ENCODE assay signal across 8 mouse cellular contexts in the genomic region with DNA sequence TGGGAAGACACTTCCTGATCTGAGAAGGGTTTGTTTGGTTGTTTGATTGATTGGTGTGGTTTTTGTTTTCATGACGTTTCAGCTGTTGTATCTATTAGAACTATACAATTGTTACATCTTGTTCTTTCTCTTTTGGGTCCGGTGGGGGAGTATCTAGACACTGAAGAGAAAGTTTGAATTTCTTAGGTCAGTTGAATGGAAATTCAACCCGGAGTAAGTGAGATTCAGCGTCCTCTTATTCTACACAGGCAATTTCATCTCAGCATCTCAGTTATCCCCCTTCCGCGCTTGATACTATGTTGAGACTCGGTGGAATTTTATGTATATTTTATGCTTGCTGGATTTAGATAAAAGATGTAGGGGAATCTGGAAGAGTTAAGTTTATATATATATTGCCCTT. TPM values are rescaled to one million over a fixed set of nuclear protein-coding genes. Genes with fewer than 3 reads are reported as not detected.
DNase-seq lines count a peak whose midpoint lies in the region; ATAC-seq lines count a peak whose summit lies in the region.

No protein-coding gene starts in this region.

- no peaks in the 10 kb centered on the region for H3K36me3 ChIP-seq in embryonic facial prominence, embryonic 15.5 days
- no peaks in the 10 kb centered on the region for H3K36me3 ChIP-seq in limb, embryonic 11.5 days (ENCODE audit: control insufficient read depth, insufficient read depth, low read length)
- H3K36me3 ChIP-seq in stomach, embryonic 14.5 days (ENCODE audit: control insufficient read depth, insufficient read depth, low read length): no peaks in the 10 kb centered on the region

- H3K9me3 ChIP-seq in embryonic facial prominence, embryonic 15.5 days (replicated peaks): no peaks in the 10 kb centered on the region
- no peaks in the 10 kb centered on the region for H3K9me3 ChIP-seq in limb, embryonic 11.5 days (ENCODE audit: control insufficient read depth, low read length)
- H3K9me3 ChIP-seq in stomach, embryonic 14.5 days (ENCODE audit: control insufficient read depth, low read depth, low read length): no peaks in the 10 kb centered on the region

- H3K4me2 ChIP-seq in embryonic facial prominence, embryonic 15.5 days (replicated peaks): peak overlapping the region; percentile 54
- H3K4me2 ChIP-seq in limb, embryonic 11.5 days (ENCODE audit: low read depth, severe bottlenecking): peak overlapping the region; percentile 22; the same call in 1 of the 2 replicates
- H3K4me2 ChIP-seq in stomach, embryonic 14.5 days (replicated peaks; ENCODE audit: low read depth, low read length): peak overlapping the region; percentile 47

- no peak overlapping the region for H3K9ac ChIP-seq in embryonic facial prominence, embryonic 15.5 days
- H3K9ac ChIP-seq in limb, embryonic 11.5 days (ENCODE audit: low read length): no peak overlapping the region
- peak overlapping the region; percentile 58; the same call in 1 of the 2 replicates for H3K9ac ChIP-seq in stomach, embryonic 14.5 days (replicated peaks; ENCODE audit: low read depth, low read length)

- H3K4me1 ChIP-seq in embryonic facial prominence, embryonic 15.5 days: no peaks in the 10 kb centered on the region
- no peaks in the 10 kb centered on the region for H3K4me1 ChIP-seq in limb, embryonic 11.5 days (ENCODE audit: control insufficient read depth, insufficient read depth, low read length)
- no peaks in the 10 kb centered on the region for H3K4me1 ChIP-seq in stomach, embryonic 14.5 days (ENCODE audit: control insufficient read depth, insufficient read depth, low read length)

- WGBS in embryonic facial prominence, embryonic 15.5 days: 6% methylated on average over 7 of the region's 7 CpGs
- 22% methylated on average over 7 of the region's 7 CpGs for WGBS in limb, embryonic 11.5 days
- 6% methylated on average over 7 of the region's 7 CpGs for WGBS in stomach, embryonic 14.5 days

- ATAC-seq in embryonic facial prominence, embryonic 15.5 days (ENCODE audit: insufficient number of reproducible peaks, low FRiP score, low TSS enrichment, low read depth): no peak
- no peak for ATAC-seq in limb, embryonic 11.5 days (ENCODE audit: insufficient number of reproducible peaks, low FRiP score, low TSS enrichment, low read depth)
- no peak for ATAC-seq in stomach, embryonic 14.5 days (ENCODE audit: insufficient number of reproducible peaks, insufficient read depth, low FRiP score, low read depth)

- DNase-seq in retina, postnatal 1 day: peak; percentile 16
- no peak for DNase-seq in retina, embryonic 14.5 days (ENCODE audit: low spot score)
- DNase-seq in limb, embryonic 11.5 days (ENCODE audit: low spot score): no peak
- no peak for DNase-seq in right cerebral cortex, postnatal 14 days
- DNase-seq in cerebellum, adult 9-10 months: no peak
- no peak for DNase-seq in cerebellum, adult 11 months

- H3K27me3 ChIP-seq in embryonic facial prominence, embryonic 15.5 days: no peaks in the 10 kb centered on the region
- no peaks in the 10 kb centered on the region for H3K27me3 ChIP-seq in limb, embryonic 11.5 days (ENCODE audit: control insufficient read depth, insufficient read depth, low read length)
- H3K27me3 ChIP-seq in stomach, embryonic 14.5 days (ENCODE audit: control insufficient read depth, insufficient read depth, low read length): no peaks in the 10 kb centered on the region

- peak overlapping the region; percentile 63 for H3K4me3 ChIP-seq in embryonic facial prominence, embryonic 15.5 days (replicated peaks)
- no peak overlapping the region for H3K4me3 ChIP-seq in limb, embryonic 11.5 days (ENCODE audit: low read depth, low read length)
- peak overlapping the region; percentile 67 for H3K4me3 ChIP-seq in stomach, embryonic 14.5 days (ENCODE audit: low read depth, low read length)

- H3K27ac ChIP-seq in embryonic facial prominence, embryonic 15.5 days (replicated peaks): no peak overlapping the region
- H3K27ac ChIP-seq in limb, embryonic 11.5 days (replicated peaks; ENCODE audit: low read depth, low read length): no peak overlapping the region
- H3K27ac ChIP-seq in stomach, embryonic 14.5 days (ENCODE audit: low read length): peak overlapping the region; percentile 27; the same call in 1 of the 2 replicates

RNA-seq across cellular contexts. Expression of a gene that starts 21.0 kb away (rescaled TPM):
- polyA plus RNA-seq in embryonic facial prominence, embryonic 15.5 days (2015; fragmentation: Nextera tagmentation; extraction: Ambion mirVana): 68.8 and 69.7 TPM in 2 replicates
- 119 and 120 TPM in 2 replicates for polyA plus RNA-seq in limb, embryonic 11.5 days (2014; fragmentation: Nextera tagmentation; extraction: Ambion mirVana)
- polyA plus RNA-seq in stomach, embryonic 14.5 days (2014; fragmentation: Nextera tagmentation; extraction: Ambion mirVana): 84.4 and 97.6 TPM in 2 replicates

RNA-seq across cellular contexts. Expression of a gene that starts 21.4 kb away (rescaled TPM):
- polyA plus RNA-seq in embryonic facial prominence, embryonic 15.5 days (2015; fragmentation: Nextera tagmentation; extraction: Ambion mirVana): 5.6 and 5.8 TPM in 2 replicates
- polyA plus RNA-seq in limb, embryonic 11.5 days (2014; fragmentation: Nextera tagmentation; extraction: Ambion mirVana): 7.9 and 9.4 TPM in 2 replicates
- 8.3 and 10.3 TPM in 2 replicates for polyA plus RNA-seq in stomach, embryonic 14.5 days (2014; fragmentation: Nextera tagmentation; extraction: Ambion mirVana)
